Mouse (Mus musculus) hindbrain, embryonic 10.5 days (tissue): ENCODE data around the gene Gstz1. TPM values are rescaled to one million over a fixed set of nuclear protein-coding genes. Genes with fewer than 3 reads are reported as not detected.
A peak's percentile ranks its signal among the peaks of the same experiment; 100 is the strongest.

ENCODE experiments used
- DNase-seq: peaks from one replicate; pipeline ENCODE4 v3.0.0-alpha.2; 2017; ENCODE audit warnings: low spot score
- H3K27ac ChIP-seq: fragments of 300-500 bp; sonication (generic); 2 replicates; pipeline ENCODE4 v1.5.1; 2016; ENCODE audit warnings: mild to moderate bottlenecking, moderate library complexity
- H3K27me3 ChIP-seq: fragments of 300-500 bp; sonication (generic); 2 replicates; pipeline ENCODE4 v1.6.1; 2016; ENCODE audit warnings: mild to moderate bottlenecking; ENCODE audit not compliant: poor library complexity, insufficient read depth, severe bottlenecking
- H3K36me3 ChIP-seq: fragments of 300-500 bp; sonication (generic); 2 replicates; pipeline ENCODE4 v1.6.1; 2016; ENCODE audit warnings: mild to moderate bottlenecking, moderate library complexity
- H3K4me1 ChIP-seq: fragments of 300-500 bp; sonication (generic); replicated peaks from 2 replicates; pipeline ENCODE4 v1.6.1; 2016; ENCODE audit warnings: mild to moderate bottlenecking
- H3K4me3 ChIP-seq: fragments of 300-500 bp; sonication (generic); 2 replicates; pipeline ENCODE4 v1.5.1; 2016; ENCODE audit warnings: mild to moderate bottlenecking, moderate library complexity
- H3K9me3 ChIP-seq: fragments of 300-500 bp; sonication (generic); 2 replicates; pipeline ENCODE4 v1.6.1; 2016; ENCODE audit warnings: mild to moderate bottlenecking, moderate library complexity
- WGBS: fragments of 180-500 bp; shearing (Covaris S2); methylation state at CpG from one replicate; pipeline ENCODE4 v1.1.7; 2016; 5-methylcytosine and 5-hydroxymethylcytosine counted together
- polyA plus RNA-seq: library from polyadenylated mRNA; unstranded; fragments of >200 nt; fragmentation: Nextera tagmentation; extraction: Ambion mirVana; gene quantifications from 2 replicates; pipeline ENCODE4 v1.2.1, GENCODE M21; 2016

The Gstz1 gene
- 29.3 and 32.9 TPM in 2 replicates for polyA plus RNA-seq

- Histone ChIP-seq H3K36me3 (peaks cover 10% of the 10 kb centered on the region), H3K27me3 (no peaks in the 10 kb centered on the region), H3K4me1 (peaks cover 16% of the 10 kb centered on the region), H3K27ac (peak within 1 kb of the TSS; percentile 96), H3K9me3 (peaks cover 6% of the 10 kb centered on the region; the same call in 1 of the 2 replicates), H3K4me3 (peak within 1 kb of the TSS; percentile 83)
- DNase-seq: peak; percentile 92
- under 1% methylated on average over 27 of the region's 27 CpGs for whole genome bisulfite sequencing
Observed at GRCm38 (mm10) chr12:87146966-87147365, at the start of gene Gstz1. Gene Gstz1, plus strand, starts transcription at chr12:87147165.

GRCm38 (mm10) chr12:87100331-87100730 is 46.6 kb upstream of the Gstz1 start:
- Histone ChIP-seq H3K36me3 (no peaks in the 10 kb centered on the region), H3K9me3 (no peaks in the 10 kb centered on the region), H3K27ac (no peak overlapping the region), H3K4me3 (no peak overlapping the region), H3K27me3 (peaks cover 49% of the 10 kb centered on the region), H3K4me1 (peaks cover 15% of the 10 kb centered on the region)
- WGBS: 86% methylated on average over 4 of the region's 4 CpGs
- DNase-seq: no peak

GRCm38 (mm10) chr12:87102165-87102631 is 44.8 kb upstream of the Gstz1 start, which contains the start of gene Ngb:
Gene Ngb, minus strand, starts transcription at chr12:87102539.
- no peak for DNase-seq
- no peak within 1 kb of the TSS for H3K27ac ChIP-seq
- WGBS: 3% methylated on average over 32 of the region's 32 CpGs
- H3K36me3 ChIP-seq: no peaks in the 10 kb centered on the region
- H3K27me3 ChIP-seq: peaks cover 49% of the 10 kb centered on the region
- H3K4me3 ChIP-seq: peak within 1 kb of the TSS; percentile 45
- H3K9me3 ChIP-seq: no peaks in the 10 kb centered on the region
- H3K4me1 ChIP-seq: peaks cover 12% of the 10 kb centered on the region

- Histone ChIP-seq H3K9me3 (no peaks in the 10 kb centered on the region), H3K4me1 (peaks cover 15% of the 10 kb centered on the region), H3K36me3 (peaks cover 5% of the 10 kb centered on the region), H3K27ac (no peak overlapping the region), H3K27me3 (peaks cover 49% of the 10 kb centered on the region), H3K4me3 (no peak overlapping the region)
- DNase-seq: no peak
- 93% methylated on average over 4 of the region's 4 CpGs for WGBS
Observed at GRCm38 (mm10) chr12:87103471-87103870, 43.5 kb upstream of the Gstz1 start.

- WGBS: 88% methylated on average over 4 of the region's 4 CpGs
Observed at GRCm38 (mm10) chr12:87104796-87105195, 42.2 kb upstream of the Gstz1 start.

GRCm38 (mm10) chr12:87107357-87107977 is 39.5 kb upstream of the Gstz1 start:
- Histone ChIP-seq H3K27me3 (peaks cover 18% of the 10 kb centered on the region), H3K9me3 (no peaks in the 10 kb centered on the region), H3K27ac (no peak overlapping the region), H3K4me3 (no peak overlapping the region), H3K36me3 (peaks cover 40% of the 10 kb centered on the region), H3K4me1 (peaks cover 4% of the 10 kb centered on the region)
- no peak for DNase-seq
- 40% methylated on average over 3 of the region's 3 CpGs for WGBS

More at GRCm38 (mm10) chr12:87104796-87105195, 42.2 kb upstream of the Gstz1 start:
- H3K27me3 ChIP-seq: peaks cover 44% of the 10 kb centered on the region
- no peak overlapping the region for H3K27ac ChIP-seq
- H3K36me3 ChIP-seq: peaks cover 18% of the 10 kb centered on the region
- no peak overlapping the region for H3K4me3 ChIP-seq
- H3K4me1 ChIP-seq: peaks cover 15% of the 10 kb centered on the region
- no peak for DNase-seq
- no peaks in the 10 kb centered on the region for H3K9me3 ChIP-seq

GRCm38 (mm10) chr12:87121918-87122589 is 24.9 kb upstream of the Gstz1 start:
- DNase-seq: no peak
- H3K9me3 ChIP-seq: no peaks in the 10 kb centered on the region
- H3K36me3 ChIP-seq: peaks cover 65% of the 10 kb centered on the region
- H3K4me3 ChIP-seq: no peak overlapping the region
- 95% methylated on average over 4 of the region's 4 CpGs for WGBS
- H3K4me1 ChIP-seq: no peaks in the 10 kb centered on the region
- H3K27ac ChIP-seq: no peak overlapping the region
- no peaks in the 10 kb centered on the region for H3K27me3 ChIP-seq

- WGBS: 72% methylated on average over 4 of the region's 4 CpGs
- Histone ChIP-seq H3K4me3 (no peak overlapping the region), H3K36me3 (peaks cover 72% of the 10 kb centered on the region), H3K27me3 (no peaks in the 10 kb centered on the region), H3K27ac (no peak overlapping the region), H3K4me1 (no peaks in the 10 kb centered on the region), H3K9me3 (no peaks in the 10 kb centered on the region)
- no peak for DNase-seq
Observed at GRCm38 (mm10) chr12:87127256-87127655, 19.7 kb upstream of the Gstz1 start.

GRCm38 (mm10) chr12:87130224-87130623 is 16.7 kb upstream of the Gstz1 start:
- 93% methylated on average over 4 of the region's 4 CpGs for WGBS
- Histone ChIP-seq H3K27me3 (no peaks in the 10 kb centered on the region), H3K36me3 (peaks cover 57% of the 10 kb centered on the region), H3K4me1 (no peaks in the 10 kb centered on the region), H3K9me3 (no peaks in the 10 kb centered on the region), H3K27ac (no peak overlapping the region), H3K4me3 (no peak overlapping the region)
- no peak for DNase-seq

- Histone ChIP-seq H3K4me1 (no peaks in the 10 kb centered on the region), H3K9me3 (no peaks in the 10 kb centered on the region), H3K27me3 (no peaks in the 10 kb centered on the region), H3K4me3 (no peak overlapping the region), H3K36me3 (peaks cover 63% of the 10 kb centered on the region), H3K27ac (no peak overlapping the region)
- WGBS: 89% methylated on average over 2 of the region's 2 CpGs
- DNase-seq: no peak
Observed at GRCm38 (mm10) chr12:87131181-87131580, 15.8 kb upstream of the Gstz1 start.

- peaks cover 65% of the 10 kb centered on the region for H3K36me3 ChIP-seq
- DNase-seq: peak; percentile 23
- WGBS: 68% methylated on average over 3 of the region's 3 CpGs
Observed at GRCm38 (mm10) chr12:87131619-87132018, 15.3 kb upstream of the Gstz1 start.

GRCm38 (mm10) chr12:87132210-87132609 is 14.8 kb upstream of the Gstz1 start:
- no peaks in the 10 kb centered on the region for H3K9me3 ChIP-seq
- no peak for DNase-seq
- no peaks in the 10 kb centered on the region for H3K27me3 ChIP-seq
- no peaks in the 10 kb centered on the region for H3K4me1 ChIP-seq
- no peak overlapping the region for H3K27ac ChIP-seq
- H3K36me3 ChIP-seq: peaks cover 65% of the 10 kb centered on the region
- no peak overlapping the region for H3K4me3 ChIP-seq
- 91% methylated on average over 6 of the region's 6 CpGs for WGBS

More at GRCm38 (mm10) chr12:87131619-87132018, 15.3 kb upstream of the Gstz1 start:
- Histone ChIP-seq H3K27me3 (no peaks in the 10 kb centered on the region), H3K4me3 (no peak overlapping the region), H3K27ac (no peak overlapping the region), H3K4me1 (no peaks in the 10 kb centered on the region), H3K9me3 (no peaks in the 10 kb centered on the region)

GRCm38 (mm10) chr12:87132784-87133183 is 14.2 kb upstream of the Gstz1 start:
- Histone ChIP-seq H3K9me3 (no peaks in the 10 kb centered on the region), H3K27me3 (no peaks in the 10 kb centered on the region), H3K4me3 (no peak overlapping the region), H3K4me1 (peaks cover 3% of the 10 kb centered on the region), H3K36me3 (peaks cover 65% of the 10 kb centered on the region), H3K27ac (no peak overlapping the region)
- 91% methylated on average over 9 of the region's 9 CpGs for WGBS
- DNase-seq: no peak
